Mouse (Mus musculus) brain, embryonic 14.5 days (tissue): ENCODE measurements at regions not wholly inside any gene's neighbourhood (a gene's known extent, or its start where the extent isn't known, plus 50 kb on each side); places are given as distances from the start of the nearest gene placed in this dataset.

ENCODE experiments used
- CTCF ChIP-seq: fragments of 200-500 bp; IDR thresholded peaks from 2 replicates; pipeline ENCODE4 v1.5.1; 2012; ENCODE audit warnings: inconsistent platforms, mild to moderate bottlenecking, moderate library complexity, borderline replicate concordance; ENCODE audit not compliant: insufficient read depth, insufficient read length; ENCODE audit errors: extremely low read depth
- POLR2A ChIP-seq: fragments of 200-500 bp; IDR thresholded peaks from 2 replicates; pipeline ENCODE4 v1.6.1; 2012; ENCODE audit warnings: mild to moderate bottlenecking, inconsistent platforms, borderline replicate concordance; ENCODE audit not compliant: poor library complexity, insufficient read depth, insufficient read length, severe bottlenecking; ENCODE audit errors: extremely low read depth

- TF ChIP-seq CTCF (no peak), POLR2A (no peak)
Measured at GRCm38 (mm10) chr19:59629161-59629445, 170.9 kb downstream of the Emx2 start.
